Mouse (Mus musculus) hindbrain, embryonic 14.5 days (tissue): ENCODE measurements at regions not wholly inside any gene's neighbourhood (a gene's known extent, or its start where the extent isn't known, plus 50 kb on each side); places are given as distances from the start of the nearest gene placed in this dataset.

Source experiments
- ATAC-seq: fragments of 200-750 bp; cut with Nextera tagmentation; 2 replicates; pipeline ENCODE4 v1.8.0; 2017; ENCODE audit warnings: moderate number of reproducible peaks, mild to moderate bottlenecking, moderate TSS enrichment, moderate library complexity; ENCODE audit not compliant: low FRiP score
- DNase-seq: peaks from one replicate; pipeline ENCODE4 v3.0.0-alpha.2; 2015; ENCODE audit warnings: low spot score
- H3K27ac ChIP-seq: fragments of 300-500 bp; sonication (generic); 2 replicates; pipeline ENCODE4 v1.5.1; 2014; ENCODE audit warnings: mild to moderate bottlenecking, moderate library complexity
- H3K27me3 ChIP-seq: fragments of 300-500 bp; sonication (generic); 2 replicates; pipeline ENCODE4 v1.6.1; 2014; ENCODE audit warnings: mild to moderate bottlenecking, low read length, mixed read lengths; ENCODE audit not compliant: control insufficient read depth, insufficient read depth
- H3K36me3 ChIP-seq: fragments of 300-500 bp; sonication (generic); replicated peaks from 2 replicates; pipeline ENCODE4 v1.6.1; 2014; ENCODE audit not compliant: control insufficient read depth, insufficient read depth
- H3K4me1 ChIP-seq: fragments of 300-500 bp; sonication (generic); replicated peaks from 2 replicates; pipeline ENCODE4 v1.6.1; 2014; ENCODE audit warnings: antibody characterized with exemption, low read length, mixed read lengths; ENCODE audit not compliant: control insufficient read depth, insufficient read depth
- H3K4me2 ChIP-seq: fragments of 300-500 bp; sonication (generic); replicated peaks from 2 replicates; pipeline ENCODE4 v1.6.1; 2014; ENCODE audit warnings: mild to moderate bottlenecking, moderate library complexity
- H3K4me3 ChIP-seq: fragments of 300-500 bp; sonication (generic); replicated peaks from 2 replicates; pipeline ENCODE4 v1.5.1; 2014; ENCODE audit warnings: mild to moderate bottlenecking, low read length
- H3K9ac ChIP-seq: fragments of 300-500 bp; sonication (generic); 2 replicates; pipeline ENCODE4 v1.6.1; 2014
- H3K9me3 ChIP-seq: fragments of 300-500 bp; sonication (generic); 2 replicates; pipeline ENCODE4 v1.6.1; 2016; ENCODE audit warnings: low read length; ENCODE audit not compliant: control insufficient read depth
- WGBS: fragments of 180-500 bp; shearing (Covaris S2); extraction: QIAGEN DNeasy Blood & Tissue Kit; methylation state at CpG from one replicate; pipeline ENCODE4 v1.1.7; 2014; 5-methylcytosine and 5-hydroxymethylcytosine counted together

GRCm38 (mm10) chr15:6056887-6057626, 242.5 kb upstream of the Dab2 start:
- no peak for ATAC-seq
- H3K4me1 ChIP-seq: no peaks in the 10 kb centered on the region
- no peak overlapping the region for H3K27ac ChIP-seq
- no peak overlapping the region for H3K9ac ChIP-seq
- WGBS: 62% methylated on average over 11 of the region's 11 CpGs
- no peak overlapping the region for H3K4me3 ChIP-seq
- DNase-seq: no peak
- H3K36me3 ChIP-seq: no peaks in the 10 kb centered on the region
- H3K9me3 ChIP-seq: no peaks in the 10 kb centered on the region
- H3K4me2 ChIP-seq: no peak overlapping the region
- H3K27me3 ChIP-seq: no peaks in the 10 kb centered on the region

- Histone ChIP-seq H3K4me2 (no peak overlapping the region), H3K9me3 (no peaks in the 10 kb centered on the region), H3K27me3 (no peaks in the 10 kb centered on the region), H3K9ac (no peak overlapping the region), H3K4me1 (no peaks in the 10 kb centered on the region), H3K27ac (no peak overlapping the region), H3K36me3 (no peaks in the 10 kb centered on the region), H3K4me3 (no peak overlapping the region)
- 81% methylated on average over 2 of the region's 2 CpGs for WGBS
- no peak for DNase-seq
- no peak for ATAC-seq
Measured at GRCm38 (mm10) chr15:6059361-6059760, 240.2 kb upstream of the Dab2 start.

- Histone ChIP-seq H3K4me2 (no peak overlapping the region), H3K27me3 (no peaks in the 10 kb centered on the region), H3K27ac (no peak overlapping the region), H3K9ac (no peak overlapping the region), H3K4me3 (no peak overlapping the region), H3K36me3 (no peaks in the 10 kb centered on the region), H3K9me3 (no peaks in the 10 kb centered on the region), H3K4me1 (no peaks in the 10 kb centered on the region)
- WGBS: 88% methylated on average over 5 of the region's 5 CpGs
- DNase-seq (no peak), ATAC-seq (no peak)
Measured at GRCm38 (mm10) chr15:6059790-6060189, 239.8 kb upstream of the Dab2 start.

- Histone ChIP-seq H3K4me2 (no peak overlapping the region), H3K4me3 (no peak overlapping the region), H3K27ac (no peak overlapping the region), H3K36me3 (no peaks in the 10 kb centered on the region), H3K9ac (no peak overlapping the region), H3K4me1 (no peaks in the 10 kb centered on the region), H3K27me3 (no peaks in the 10 kb centered on the region), H3K9me3 (no peaks in the 10 kb centered on the region)
- 100% methylated on average over 1 of the region's 1 CpGs for WGBS
- DNase-seq: no peak
- ATAC-seq: no peak
Measured at GRCm38 (mm10) chr15:6060649-6061048, 238.9 kb upstream of the Dab2 start.

GRCm38 (mm10) chr15:6065100-6065499, 234.5 kb upstream of the Dab2 start:
- H3K9ac ChIP-seq: no peak overlapping the region
- H3K27me3 ChIP-seq: no peaks in the 10 kb centered on the region
- no peak overlapping the region for H3K4me2 ChIP-seq
- ATAC-seq (no peak), DNase-seq (no peak)
- WGBS: 91% methylated on average over 3 of the region's 3 CpGs
- no peak overlapping the region for H3K27ac ChIP-seq
- no peaks in the 10 kb centered on the region for H3K9me3 ChIP-seq
- no peaks in the 10 kb centered on the region for H3K36me3 ChIP-seq
- no peaks in the 10 kb centered on the region for H3K4me1 ChIP-seq
- no peak overlapping the region for H3K4me3 ChIP-seq

- H3K27ac ChIP-seq: no peak overlapping the region
- no peak overlapping the region for H3K4me3 ChIP-seq
- no peak overlapping the region for H3K9ac ChIP-seq
- H3K27me3 ChIP-seq: no peaks in the 10 kb centered on the region
- no peak overlapping the region for H3K4me2 ChIP-seq
- 86% methylated on average over 6 of the region's 6 CpGs for WGBS
- H3K9me3 ChIP-seq: no peaks in the 10 kb centered on the region
- no peaks in the 10 kb centered on the region for H3K4me1 ChIP-seq
- ATAC-seq: no peak
- H3K36me3 ChIP-seq: no peaks in the 10 kb centered on the region
- DNase-seq: no peak
Measured at GRCm38 (mm10) chr15:6067380-6067779, 232.2 kb upstream of the Dab2 start.

- ATAC-seq: no peak
- WGBS: 91% methylated on average over 8 of the region's 8 CpGs
Measured at GRCm38 (mm10) chr15:6068371-6068770, 231.2 kb upstream of the Dab2 start.

GRCm38 (mm10) chr15:6071873-6072272, 227.7 kb upstream of the Dab2 start:
- no peak for ATAC-seq

More at GRCm38 (mm10) chr15:6068371-6068770, 231.2 kb upstream of the Dab2 start:
- DNase-seq: no peak
- no peak overlapping the region for H3K27ac ChIP-seq
- H3K4me1 ChIP-seq: no peaks in the 10 kb centered on the region
- H3K27me3 ChIP-seq: no peaks in the 10 kb centered on the region
- H3K4me2 ChIP-seq: no peak overlapping the region
- no peak overlapping the region for H3K9ac ChIP-seq
- no peaks in the 10 kb centered on the region for H3K36me3 ChIP-seq
- H3K4me3 ChIP-seq: no peak overlapping the region
- H3K9me3 ChIP-seq: no peaks in the 10 kb centered on the region

GRCm38 (mm10) chr15:6072920-6073319, 226.7 kb upstream of the Dab2 start:
- 86% methylated on average over 3 of the region's 3 CpGs for WGBS
- Histone ChIP-seq H3K36me3 (no peaks in the 10 kb centered on the region), H3K27me3 (no peaks in the 10 kb centered on the region), H3K4me1 (no peaks in the 10 kb centered on the region), H3K4me2 (no peak overlapping the region), H3K9me3 (no peaks in the 10 kb centered on the region), H3K27ac (no peak overlapping the region), H3K4me3 (no peak overlapping the region), H3K9ac (no peak overlapping the region)
- DNase-seq (no peak), ATAC-seq (no peak)

More at GRCm38 (mm10) chr15:6071873-6072272, 227.7 kb upstream of the Dab2 start:
- no peaks in the 10 kb centered on the region for H3K36me3 ChIP-seq
- no peak overlapping the region for H3K4me3 ChIP-seq
- H3K9me3 ChIP-seq: no peaks in the 10 kb centered on the region
- no peak overlapping the region for H3K4me2 ChIP-seq
- DNase-seq: no peak
- no peak overlapping the region for H3K9ac ChIP-seq
- no peak overlapping the region for H3K27ac ChIP-seq
- H3K4me1 ChIP-seq: no peaks in the 10 kb centered on the region
- H3K27me3 ChIP-seq: no peaks in the 10 kb centered on the region
